Mouse (Mus musculus): ENCODE data around the gene Stab1. TPM values are rescaled to one million over a fixed set of nuclear protein-coding genes. Genes with fewer than 3 reads are reported as not detected.

Gene Stab1
- total RNA-seq, 2 experiments from 2014 or later = 0.87 to 6.7 TPM

- peak; percentile 86 for ATAC-seq (replicated peaks; ENCODE audit: poor library complexity)
Observed at GRCm38 (mm10) chr14:31165991-31166630, 2.3 kb downstream of the Stab1 start.

GRCm38 (mm10) chr14:31165458-31165857 lies 3.0 kb downstream of the Stab1 start:
- ATAC-seq (replicated peaks; ENCODE audit: poor library complexity) = no peak

GRCm38 (mm10) chr14:31165010-31165409 lies 3.4 kb downstream of the Stab1 start:
- no peak for ATAC-seq (replicated peaks; ENCODE audit: poor library complexity)

GRCm38 (mm10) chr14:31164067-31164466 lies 4.4 kb downstream of the Stab1 start:
- no peak for ATAC-seq (replicated peaks; ENCODE audit: poor library complexity)

- ATAC-seq (replicated peaks; ENCODE audit: poor library complexity) = no peak
Observed at GRCm38 (mm10) chr14:31161638-31162037, 6.8 kb downstream of the Stab1 start.

- ATAC-seq (replicated peaks; ENCODE audit: poor library complexity) = no peak
Observed at GRCm38 (mm10) chr14:31161191-31161590, 7.2 kb downstream of the Stab1 start.

- ATAC-seq (replicated peaks; ENCODE audit: poor library complexity) = peak; percentile 77
Observed at GRCm38 (mm10) chr14:31160196-31161150, 8.0 kb downstream of the Stab1 start.

- no peak for ATAC-seq (replicated peaks; ENCODE audit: poor library complexity)
Observed at GRCm38 (mm10) chr14:31145694-31146093, 22.7 kb downstream of the Stab1 start.

GRCm38 (mm10) chr14:31141011-31141410 lies 27.4 kb downstream of the Stab1 start:
- no peak for ATAC-seq (replicated peaks; ENCODE audit: poor library complexity)

GRCm38 (mm10) chr14:31140141-31140540 lies 28.3 kb downstream of the Stab1 start:
- ATAC-seq (replicated peaks; ENCODE audit: poor library complexity) = no peak

- peak; percentile 78 for ATAC-seq (replicated peaks; ENCODE audit: poor library complexity)
Observed at GRCm38 (mm10) chr14:31139666-31140065, 28.8 kb downstream of the Stab1 start.

- no peak for ATAC-seq (replicated peaks; ENCODE audit: poor library complexity)
Observed at GRCm38 (mm10) chr14:31138897-31139429, 29.5 kb downstream of the Stab1 start.

- no peak for ATAC-seq (replicated peaks; ENCODE audit: poor library complexity)
Observed at GRCm38 (mm10) chr14:31138219-31138896, 30.1 kb downstream of the Stab1 start.

- no peak for ATAC-seq (replicated peaks; ENCODE audit: poor library complexity)
Observed at GRCm38 (mm10) chr14:31137791-31138190, 30.6 kb downstream of the Stab1 start.

- no peak for ATAC-seq (replicated peaks; ENCODE audit: poor library complexity)
Observed at GRCm38 (mm10) chr14:31137281-31137595, 31.2 kb downstream of the Stab1 start.

- ATAC-seq (replicated peaks; ENCODE audit: poor library complexity) = no peak
Observed at GRCm38 (mm10) chr14:31136411-31137280, 31.8 kb downstream of the Stab1 start.

- ATAC-seq (replicated peaks; ENCODE audit: poor library complexity) = no peak
Observed at GRCm38 (mm10) chr14:31135495-31136410, 32.7 kb downstream of the Stab1 start.

GRCm38 (mm10) chr14:31134015-31135000 lies 34.1 kb downstream of the Stab1 start:
- ATAC-seq (replicated peaks; ENCODE audit: poor library complexity) = no peak
